Mouse (Mus musculus) MEL (cell line): Measurements from ENCODE around the gene Meig1. TPM values are rescaled to one million over a fixed set of nuclear protein-coding genes. Genes with fewer than 3 reads are reported as not detected.

Experiments used
- DNase-seq: peaks from one replicate; pipeline ENCODE4 v3.0.0; 2011; ENCODE audit warnings: low read depth, low spot score
- H3K27ac ChIP-seq: 2 replicates; pipeline ENCODE4 v1.5.1; 2012; ENCODE audit warnings: low read depth, mild to moderate bottlenecking, control low read depth, low read length, moderate library complexity; ENCODE audit not compliant: control insufficient read depth
- H3K27me3 ChIP-seq, 2 experiments: fragments of 150-350 bp in 1 of 2; sonication (generic) in 1 of 2; 2 replicates each; pipeline ENCODE4 v1.6.1; 2012; ENCODE audit warnings: low read length in 2 of 2, mild to moderate bottlenecking in 2 of 2, improper control_type of control experiment in 1 of 2, moderate library complexity in 1 of 2; ENCODE audit not compliant: insufficient read depth in 2 of 2, control insufficient read depth in 1 of 2
- H3K36me3 ChIP-seq, 2 experiments: 2 replicates each; pipeline ENCODE4 v1.6.1; 2012 to 2014; ENCODE audit warnings: low read length in 2 of 2, improper control_type of control experiment in 1 of 2, inconsistent platforms in 1 of 2, mild to moderate bottlenecking in 1 of 2; ENCODE audit not compliant: insufficient read depth in 2 of 2, control insufficient read depth in 1 of 2
- H3K4me1 ChIP-seq, 2 experiments: fragments of 150-350 bp in 1 of 2; sonication (generic) in 1 of 2; 2 replicates each; pipeline ENCODE4 v1.6.1; 2012; ENCODE audit warnings: low read length in 2 of 2, improper control_type of control experiment in 1 of 2, mild to moderate bottlenecking in 1 of 2; ENCODE audit not compliant: insufficient read depth in 2 of 2, control insufficient read depth in 1 of 2
- H3K4me3 ChIP-seq, 2 experiments: fragments of 150-350 bp in 1 of 2; sonication (generic) in 1 of 2; 2 replicates each; pipeline ENCODE4 v1.5.1; 2012; ENCODE audit warnings: low read depth in 2 of 2, low read length in 2 of 2, mild to moderate bottlenecking in 2 of 2, moderate library complexity in 2 of 2, control low read depth in 1 of 2, improper control_type of control experiment in 1 of 2; ENCODE audit not compliant: control insufficient read depth in 1 of 2, insufficient read depth in 1 of 2
- H3K79me2 ChIP-seq: 2 replicates; pipeline ENCODE4 v1.6.1; 2012; ENCODE audit warnings: mild to moderate bottlenecking, low read length, moderate library complexity; ENCODE audit not compliant: control insufficient read depth, poor library complexity, insufficient read depth
- H3K9ac ChIP-seq: 2 replicates; pipeline ENCODE4 v1.6.1; 2012; ENCODE audit warnings: low read depth, mild to moderate bottlenecking, control low read depth, low read length, moderate library complexity; ENCODE audit not compliant: control insufficient read depth, poor library complexity, severe bottlenecking
- H3K9me3 ChIP-seq: fragments of 150-350 bp; sonication (generic); replicated peaks from 2 replicates; pipeline ENCODE4 v1.6.1; 2012; ENCODE audit warnings: mild to moderate bottlenecking, low read length, improper control_type of control experiment, moderate library complexity; ENCODE audit not compliant: insufficient read depth
- BHLHE40 ChIP-seq: IDR thresholded peaks from 2 replicates; pipeline ENCODE4 v1.6.1; 2012; ENCODE audit warnings: low read depth, mild to moderate bottlenecking, inconsistent platforms, low read length, improper control_type of control experiment, borderline replicate concordance
- CHD2 ChIP-seq: IDR thresholded peaks from 2 replicates; pipeline ENCODE4 v1.6.1; 2011; ENCODE audit warnings: low read length, improper control_type of control experiment
- CTCF ChIP-seq, 3 experiments: IDR thresholded peaks in 2 of 3; conservative IDR thresholded peaks in 1 of 3; 2 replicates each; pipeline ENCODE4 v1.5.1; 2011 to 2012; ENCODE audit warnings: low read length in 3 of 3, low read depth in 2 of 3, mild to moderate bottlenecking in 2 of 3, improper control_type of control experiment in 1 of 3, inconsistent platforms in 1 of 3, mixed read lengths in 1 of 3, moderate library complexity in 1 of 3; ENCODE audit not compliant: control insufficient read depth in 1 of 3, insufficient read depth in 1 of 3, poor library complexity in 1 of 3, severe bottlenecking in 1 of 3
- ELF1 ChIP-seq: IDR thresholded peaks from 2 replicates; pipeline ENCODE4 v1.6.1; 2014; ENCODE audit warnings: low read depth, mild to moderate bottlenecking, inconsistent platforms, low read length, improper control_type of control experiment, moderate library complexity
- EP300 ChIP-seq, 2 experiments: IDR thresholded peaks; 2 replicates each; pipeline ENCODE4 v1.6.1; 2011; ENCODE audit warnings: improper control_type of control experiment in 2 of 2, low read length in 2 of 2, low read depth in 1 of 2, mild to moderate bottlenecking in 1 of 2
- GATA1 ChIP-seq: IDR thresholded peaks from 2 replicates; pipeline ENCODE4 v1.6.1; 2011; ENCODE audit warnings: low read depth, low read length, improper control_type of control experiment
- MAFK ChIP-seq: IDR thresholded peaks from 2 replicates; pipeline ENCODE4 v1.6.1; 2011; ENCODE audit warnings: low read depth, mild to moderate bottlenecking, low read length, improper control_type of control experiment, borderline replicate concordance
- MAX ChIP-seq: IDR thresholded peaks from 2 replicates; pipeline ENCODE4 v1.6.1; 2011; ENCODE audit warnings: low read length, improper control_type of control experiment
- MYB ChIP-seq: IDR thresholded peaks from 2 replicates; pipeline ENCODE4 v1.6.1; 2011; ENCODE audit warnings: mild to moderate bottlenecking, low read depth, low read length, improper control_type of control experiment
- NELFE ChIP-seq: IDR thresholded peaks from 2 replicates; pipeline ENCODE4 v1.6.1; 2011; ENCODE audit warnings: low read depth, low read length, improper control_type of control experiment
- NRF1 ChIP-seq: IDR thresholded peaks from 2 replicates; pipeline ENCODE4 v1.6.1; 2014; ENCODE audit warnings: low read depth, mild to moderate bottlenecking, inconsistent platforms, low read length, improper control_type of control experiment, moderate library complexity; ENCODE audit not compliant: poor library complexity, insufficient read depth, severe bottlenecking
- POLR2A ChIP-seq, 2 experiments: IDR thresholded peaks; 2 replicates each; pipeline ENCODE4 v1.6.1; 2011 to 2012; ENCODE audit warnings: low read length in 2 of 2, mild to moderate bottlenecking in 2 of 2, control low read depth in 1 of 2, improper control_type of control experiment in 1 of 2, low read depth in 1 of 2, moderate library complexity in 1 of 2; ENCODE audit not compliant: control insufficient read depth in 1 of 2, insufficient read depth in 1 of 2, poor library complexity in 1 of 2
- POLR2AphosphoS5 ChIP-seq: IDR thresholded peaks from 2 replicates; pipeline ENCODE4 v1.6.1; 2012; ENCODE audit warnings: low read depth, borderline replicate concordance, mild to moderate bottlenecking, inconsistent platforms, low read length, moderate library complexity, mixed read lengths
- RCOR1 ChIP-seq: IDR thresholded peaks from 2 replicates; pipeline ENCODE4 v1.6.1; 2012; ENCODE audit warnings: low read depth, mild to moderate bottlenecking, inconsistent platforms, low read length, improper control_type of control experiment
- SIN3A ChIP-seq: IDR thresholded peaks from 2 replicates; pipeline ENCODE4 v1.6.1; 2012; ENCODE audit warnings: low read length, improper control_type of control experiment, inconsistent platforms
- SMC3 ChIP-seq: IDR thresholded peaks from 2 replicates; pipeline ENCODE4 v1.6.1; 2011; ENCODE audit warnings: low read depth, low read length, improper control_type of control experiment
- TBP ChIP-seq: IDR thresholded peaks from 2 replicates; pipeline ENCODE4 v1.8.0; 2011; ENCODE audit warnings: low read depth, low read length, improper control_type of control experiment
- TCF12 ChIP-seq: IDR thresholded peaks from 2 replicates; pipeline ENCODE4 v1.6.1; 2014; ENCODE audit warnings: low read depth, mild to moderate bottlenecking, inconsistent platforms, low read length, improper control_type of control experiment, moderate library complexity
- UBTF ChIP-seq: IDR thresholded peaks from 2 replicates; pipeline ENCODE4 v1.6.1; 2012; ENCODE audit warnings: low read depth, mild to moderate bottlenecking, inconsistent platforms, low read length, improper control_type of control experiment, moderate library complexity, borderline replicate concordance; ENCODE audit not compliant: insufficient read depth
- USF2 ChIP-seq, 2 experiments: IDR thresholded peaks; 2 replicates each; pipeline ENCODE4 v1.6.1; 2011 to 2012; ENCODE audit warnings: improper control_type of control experiment in 2 of 2, low read length in 2 of 2, borderline replicate concordance in 1 of 2, inconsistent platforms in 1 of 2, low read depth in 1 of 2, mild to moderate bottlenecking in 1 of 2; ENCODE audit not compliant: insufficient read depth in 1 of 2
- ZC3H11A ChIP-seq: IDR thresholded peaks from 2 replicates; pipeline ENCODE4 v1.6.1; 2012; ENCODE audit warnings: low read depth, mild to moderate bottlenecking, inconsistent platforms, low read length, improper control_type of control experiment
- ZKSCAN1 ChIP-seq: IDR thresholded peaks from 2 replicates; pipeline ENCODE4 v1.6.1; 2012; ENCODE audit warnings: low read depth, mild to moderate bottlenecking, inconsistent platforms, low read length, improper control_type of control experiment, moderate library complexity
- ZMIZ1 ChIP-seq: IDR thresholded peaks from 2 replicates; pipeline ENCODE4 v1.6.1; 2012; ENCODE audit warnings: low read depth, mild to moderate bottlenecking, inconsistent platforms, low read length, improper control_type of control experiment, moderate library complexity
- polyA plus RNA-seq, 2 experiments: library from polyadenylated mRNA; stranded (reverse) in 1 of 2; unstranded in 1 of 2; fragments of >175 nt in 1 of 2; fragments of >200 nt in 1 of 2; gene quantifications; 2 replicates each; pipeline versions ENCODE4 v1.2.1 to v1.2.4; 2012; ENCODE audit warnings: low replicate concordance in 2 of 2, low read depth in 1 of 2; ENCODE audit not compliant: insufficient read length in 2 of 2, insufficient read depth in 1 of 2, missing spikeins in 1 of 2
- total RNA-seq: library from RNA; depleted of rRNA; stranded (reverse); fragments of 300-350 nt; gene quantifications from 2 replicates; pipeline ENCODE4 v1.2.3, GENCODE M21; 2012

Meig1 gene
- total and polyA plus RNA-seq, 3 experiments = not detected

DNA sequence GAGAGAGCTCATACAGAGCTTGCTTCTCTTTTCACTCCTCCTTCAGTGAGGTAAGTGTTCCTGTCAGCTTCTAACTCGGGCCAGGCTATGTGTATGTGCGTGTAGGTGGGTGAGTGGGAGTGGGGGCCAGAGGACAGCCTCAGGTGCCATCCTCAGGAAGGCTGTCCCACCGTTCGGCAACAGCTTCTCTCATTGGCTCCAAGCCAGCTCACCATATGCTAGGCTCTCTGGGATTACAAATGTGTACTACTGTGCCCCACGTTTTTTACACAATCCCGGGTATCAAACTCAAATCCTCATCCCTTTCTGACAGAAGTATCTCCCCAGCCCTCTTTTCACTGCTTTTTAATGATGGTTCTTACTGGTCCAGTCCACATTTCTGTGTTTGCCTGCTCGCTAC, 21.8 kb upstream of the Meig1 start:
- H3K27me3 ChIP-seq = no peaks in the 10 kb centered on the region
- H3K27ac ChIP-seq = no peak overlapping the region
- H3K36me3 ChIP-seq = peaks cover 0 to 28% of the 10 kb centered on the region in 2 experiments
- H3K9me3 ChIP-seq = no peaks in the 10 kb centered on the region
- no peaks in the 10 kb centered on the region for H3K79me2 ChIP-seq
- no peak overlapping the region for H3K9ac ChIP-seq
- TF ChIP-seq ELF1 (no peak), BHLHE40 (no peak), MYB (no peak), NRF1 (no peak), TBP (no peak), GATA1 (no peak), POLR2A (IDR thresholded peaks at IDR 0.05; ENCODE audit: control insufficient read depth in 1 of 2, insufficient read depth in 1 of 2, low read depth in 1 of 2, low read length in 2 of 2, poor library complexity in 1 of 2) (no peak), EP300 (IDR thresholded peaks at IDR 0.05; ENCODE audit: low read depth in 1 of 2, low read length in 2 of 2) (no peak), SIN3A (no peak), MAX (no peak), ZMIZ1 (no peak), SMC3 (no peak), TCF12 (no peak), MAFK (no peak), CTCF (IDR thresholded peaks at IDR 0.05 in 2 of 3, conservative IDR thresholded peaks at IDR 0.05 in 1 of 3; ENCODE audit: control insufficient read depth in 1 of 3, insufficient read depth in 1 of 3, low read depth in 2 of 3, low read length in 3 of 3, poor library complexity in 1 of 3, severe bottlenecking in 1 of 3) (no peak), RCOR1 (no peak), CHD2 (no peak), ZC3H11A (no peak), NELFE (no peak), ZKSCAN1 (no peak)
- TF ChIP-seq, all 39 proteins: peak for 0
- H3K4me3 ChIP-seq = no peak overlapping the region
- no peak for DNase-seq
- H3K4me1 ChIP-seq = peaks cover 0 to 6% of the 10 kb centered on the region in 2 experiments; a peak in 1 of 4 replicates

- Histone ChIP-seq H3K36me3 (peaks cover 0 to 11% of the 10 kb centered on the region in 2 experiments; a peak in 2 of 4 replicates), H3K9me3 (no peaks in the 10 kb centered on the region), H3K4me3 (no peak overlapping the region), H3K27ac (no peak overlapping the region), H3K9ac (no peak overlapping the region), H3K79me2 (no peaks in the 10 kb centered on the region; the same call in 1 of the 2 replicates), H3K4me1 (no peaks in the 10 kb centered on the region), H3K27me3 (no peaks in the 10 kb centered on the region)
- TF ChIP-seq POLR2AphosphoS5 = no peak
- TF ChIP-seq ZMIZ1 = no peak
- no peak for TF ChIP-seq TCF12
- no peak for TF ChIP-seq UBTF
- no peak for TF ChIP-seq TBP
- no peak for TF ChIP-seq EP300 (IDR thresholded peaks at IDR 0.05; ENCODE audit: low read depth in 1 of 2, low read length in 2 of 2)
- TF ChIP-seq CHD2 = no peak
- TF ChIP-seq USF2 (IDR thresholded peaks at IDR 0.05; ENCODE audit: borderline replicate concordance in 1 of 2, insufficient read depth in 1 of 2, low read depth in 1 of 2, low read length in 2 of 2) = no peak
- DNase-seq = no peak
These were observed 15.5 kb upstream of the Meig1 start for GRCm38 (mm10) chr2:3437956-3438355.
